Mouse (Mus musculus): Measurements from ENCODE around the gene Emc9.

GRCm38 (mm10) chr14:55584702-55585565 lies at the start of gene Emc9:
- no peak for TF ChIP-seq CTCF (IDR thresholded peaks at IDR 0.05; ENCODE audit: low read depth, low read length)
- peak; percentile 27 for TF ChIP-seq POLR2A (IDR thresholded peaks at IDR 0.05; ENCODE audit: insufficient read depth, low read length)

Data from ES-Bruce4 (cell line).